Mouse (Mus musculus) brain, embryonic 14.5 days (tissue): Measurements from ENCODE around the gene Rps29.

Experiments
- CTCF ChIP-seq: fragments of 200-500 bp; IDR thresholded peaks from 2 replicates; pipeline ENCODE4 v1.5.1; 2012; ENCODE audit warnings: inconsistent platforms, mild to moderate bottlenecking, moderate library complexity, borderline replicate concordance; ENCODE audit not compliant: insufficient read depth, insufficient read length; ENCODE audit errors: extremely low read depth
- POLR2A ChIP-seq: fragments of 200-500 bp; IDR thresholded peaks from 2 replicates; pipeline ENCODE4 v1.6.1; 2012; ENCODE audit warnings: mild to moderate bottlenecking, inconsistent platforms, borderline replicate concordance; ENCODE audit not compliant: poor library complexity, insufficient read depth, insufficient read length, severe bottlenecking; ENCODE audit errors: extremely low read depth

GRCm38 (mm10) chr12:69184342-69185295 lies 25.6 kb upstream of the Rps29 start:
- no peak for TF ChIP-seq POLR2A
- no peak for TF ChIP-seq CTCF
